Mouse (Mus musculus) ES-Bruce4 (cell line): Measurements from ENCODE around the gene Fbxo47. TPM values are rescaled to one million over a fixed set of nuclear protein-coding genes. Genes with fewer than 3 reads are reported as not detected.

Source experiments
- H3K27ac ChIP-seq: 2 replicates; pipeline ENCODE4 v1.5.1; 2012; ENCODE audit warnings: low read length, inconsistent platforms; ENCODE audit not compliant: insufficient read depth
- H3K27me3 ChIP-seq: 2 replicates; pipeline ENCODE4 v1.6.1; 2012; ENCODE audit warnings: mild to moderate bottlenecking, low read length, inconsistent platforms; ENCODE audit not compliant: control insufficient read depth, poor library complexity, insufficient read depth, severe bottlenecking
- H3K36me3 ChIP-seq: 2 replicates; pipeline ENCODE4 v1.6.1; 2012; ENCODE audit warnings: inconsistent platforms, mild to moderate bottlenecking, low read length, moderate library complexity; ENCODE audit not compliant: control insufficient read depth, poor library complexity, insufficient read depth, severe bottlenecking
- H3K4me1 ChIP-seq: one replicate; pipeline ENCODE4 v1.8.1; 2011; ENCODE audit warnings: low read length; ENCODE audit not compliant: control insufficient read depth, insufficient read depth
- H3K4me3 ChIP-seq: 2 replicates; pipeline ENCODE4 v1.5.1; 2011; ENCODE audit warnings: low read depth, mild to moderate bottlenecking, low read length
- H3K9ac ChIP-seq: 2 replicates; pipeline ENCODE4 v1.6.1; 2012; ENCODE audit warnings: low read depth, mild to moderate bottlenecking, inconsistent platforms; ENCODE audit not compliant: poor library complexity, severe bottlenecking
- H3K9me3 ChIP-seq: replicated peaks from 2 replicates; pipeline ENCODE4 v1.6.1; 2012; ENCODE audit warnings: mild to moderate bottlenecking, low read length, inconsistent platforms; ENCODE audit not compliant: control insufficient read depth, poor library complexity, insufficient read depth, severe bottlenecking
- CTCF ChIP-seq: IDR thresholded peaks from one replicate; pipeline ENCODE4 v1.8.1; 2011; ENCODE audit warnings: low read depth, low read length
- EP300 ChIP-seq: IDR thresholded peaks from 2 replicates; pipeline ENCODE4 v1.6.1; 2011; ENCODE audit warnings: low read depth, low read length; ENCODE audit not compliant: insufficient read depth
- POLR2A ChIP-seq: IDR thresholded peaks from one replicate; pipeline ENCODE4 v1.8.1; 2011; ENCODE audit warnings: low read length; ENCODE audit not compliant: insufficient read depth
- polyA plus RNA-seq: library from polyadenylated mRNA; stranded (reverse); fragments of >200 nt; gene quantifications from 2 replicates; pipeline ENCODE4 v1.2.4, GENCODE M21; 2011; ENCODE audit warnings: low read depth; ENCODE audit not compliant: missing spikeins, insufficient read depth, insufficient read length

The Fbxo47 gene
- polyA plus RNA-seq, 1 experiment = 2.8 TPM

DNA sequence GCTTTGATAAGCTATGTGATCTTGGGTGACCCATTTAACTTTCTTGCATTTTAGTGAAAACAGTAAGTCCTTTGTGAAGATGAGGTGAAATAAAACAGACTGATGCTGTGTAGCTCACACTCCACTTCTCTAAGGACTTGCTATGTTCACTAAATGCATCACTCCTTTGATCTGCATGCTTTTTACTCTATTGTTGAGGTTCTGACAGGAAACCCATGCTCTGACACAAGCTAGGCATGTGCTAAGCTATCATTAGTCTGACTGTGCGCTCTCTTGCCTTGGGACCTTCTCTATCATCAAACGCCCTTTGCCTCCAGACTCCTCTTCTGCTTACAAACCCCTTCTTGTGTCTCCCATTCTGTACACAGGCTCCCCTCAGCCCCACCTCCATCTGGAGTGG, 21.6 kb upstream of the Fbxo47 start:
- no peak for TF ChIP-seq CTCF
- TF ChIP-seq POLR2A = no peak
- no peak for TF ChIP-seq EP300
- H3K27ac ChIP-seq = peak overlapping the region; percentile 87
- no peaks in the 10 kb centered on the region for H3K27me3 ChIP-seq
- no peaks in the 10 kb centered on the region for H3K9me3 ChIP-seq
- H3K36me3 ChIP-seq = no peaks in the 10 kb centered on the region
- no peak overlapping the region for H3K9ac ChIP-seq
- peaks cover 5% of the 10 kb centered on the region for H3K4me1 ChIP-seq
- H3K4me3 ChIP-seq = no peak overlapping the region

DNA sequence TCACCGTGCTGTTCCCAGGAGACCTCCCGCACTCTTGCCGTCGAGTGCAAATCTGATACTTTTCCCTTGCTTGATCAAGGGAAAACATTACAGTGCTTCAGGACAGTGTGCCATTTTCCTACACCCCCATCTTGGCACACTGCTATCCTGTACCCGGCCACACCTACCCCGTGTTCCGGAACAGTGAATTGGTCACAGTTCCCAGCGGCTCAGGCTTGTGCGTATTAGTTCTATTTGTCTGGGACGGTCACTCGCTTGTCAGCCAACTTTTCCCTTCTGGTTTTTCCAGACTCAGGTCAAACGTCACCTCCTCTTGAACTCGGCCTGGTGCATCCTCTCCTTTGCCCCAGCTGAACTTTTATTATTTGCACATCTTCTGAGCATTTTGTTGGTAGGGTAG, 20.8 kb upstream of the Fbxo47 start:
- H3K9me3 ChIP-seq = no peaks in the 10 kb centered on the region
- no peaks in the 10 kb centered on the region for H3K36me3 ChIP-seq
- TF ChIP-seq CTCF = no peak
- no peak for TF ChIP-seq POLR2A
- no peak for TF ChIP-seq EP300
- no peak overlapping the region for H3K27ac ChIP-seq
- H3K4me1 ChIP-seq = peaks cover 5% of the 10 kb centered on the region
- H3K27me3 ChIP-seq = no peaks in the 10 kb centered on the region
- no peak overlapping the region for H3K4me3 ChIP-seq
- H3K9ac ChIP-seq = no peak overlapping the region

DNA sequence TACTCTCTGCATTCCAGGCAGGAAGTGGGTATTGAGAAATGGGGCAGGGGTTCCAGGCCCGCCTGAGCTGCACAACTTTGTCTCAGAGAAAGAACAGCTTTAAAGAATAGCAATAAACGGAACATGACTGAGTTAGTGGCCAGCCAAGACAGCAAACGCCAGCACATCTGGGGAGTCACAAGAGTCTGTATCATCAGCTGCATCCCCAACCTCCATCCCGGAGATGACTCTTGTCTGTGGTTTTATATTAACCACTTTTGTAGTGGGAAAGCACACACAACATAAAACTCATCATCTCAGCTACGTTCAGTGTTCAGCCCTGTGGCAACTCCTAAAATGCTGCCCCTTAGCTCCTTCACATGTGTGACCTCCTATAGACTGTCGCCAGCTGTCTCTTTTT, 17.9 kb upstream of the Fbxo47 start:
- TF ChIP-seq EP300 (no peak), CTCF (no peak), POLR2A (no peak)
- H3K4me3 ChIP-seq = no peak overlapping the region
- peaks cover 5% of the 10 kb centered on the region for H3K4me1 ChIP-seq
- H3K27me3 ChIP-seq = no peaks in the 10 kb centered on the region
- H3K9me3 ChIP-seq = no peaks in the 10 kb centered on the region
- H3K27ac ChIP-seq = no peak overlapping the region
- H3K9ac ChIP-seq = no peak overlapping the region
- H3K36me3 ChIP-seq = no peaks in the 10 kb centered on the region

DNA sequence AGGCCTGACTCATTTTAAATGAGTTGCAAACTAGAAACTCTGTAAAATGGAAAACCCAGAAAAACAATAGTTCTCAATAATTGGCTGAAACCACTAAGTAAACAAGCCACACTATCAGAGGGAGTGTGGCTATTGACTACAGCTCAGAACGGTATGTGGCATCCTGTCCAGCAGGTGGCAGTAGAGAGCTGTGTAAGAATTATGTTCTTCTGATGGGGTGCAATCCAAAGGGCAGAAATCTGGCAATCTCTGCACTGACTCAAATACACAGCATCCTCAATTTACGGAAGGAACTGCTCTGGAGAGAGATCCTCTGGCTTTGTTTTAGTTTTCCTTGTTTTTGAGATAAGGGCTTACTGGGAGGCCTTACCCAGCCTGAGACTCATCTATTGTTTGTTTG, 15.9 kb upstream of the Fbxo47 start:
- peaks cover 1% of the 10 kb centered on the region for H3K4me1 ChIP-seq
- H3K9me3 ChIP-seq = no peaks in the 10 kb centered on the region
- no peak overlapping the region for H3K9ac ChIP-seq
- peak; percentile 34 for TF ChIP-seq CTCF
- TF ChIP-seq EP300 = no peak
- H3K36me3 ChIP-seq = no peaks in the 10 kb centered on the region
- no peaks in the 10 kb centered on the region for H3K27me3 ChIP-seq
- no peak overlapping the region for H3K4me3 ChIP-seq
- no peak overlapping the region for H3K27ac ChIP-seq

- Histone ChIP-seq H3K9ac (no peak overlapping the region), H3K27ac (no peak overlapping the region), H3K27me3 (no peaks in the 10 kb centered on the region), H3K36me3 (no peaks in the 10 kb centered on the region), H3K4me3 (no peak overlapping the region), H3K4me1 (no peaks in the 10 kb centered on the region), H3K9me3 (peaks cover 4% of the 10 kb centered on the region; the same call in 1 of the 2 replicates)
- TF ChIP-seq EP300 (no peak), POLR2A (no peak), CTCF (no peak)
Observed at GRCm38 (mm10) chr11:97897568-97898185, 13.7 kb upstream of the Fbxo47 start.

DNA sequence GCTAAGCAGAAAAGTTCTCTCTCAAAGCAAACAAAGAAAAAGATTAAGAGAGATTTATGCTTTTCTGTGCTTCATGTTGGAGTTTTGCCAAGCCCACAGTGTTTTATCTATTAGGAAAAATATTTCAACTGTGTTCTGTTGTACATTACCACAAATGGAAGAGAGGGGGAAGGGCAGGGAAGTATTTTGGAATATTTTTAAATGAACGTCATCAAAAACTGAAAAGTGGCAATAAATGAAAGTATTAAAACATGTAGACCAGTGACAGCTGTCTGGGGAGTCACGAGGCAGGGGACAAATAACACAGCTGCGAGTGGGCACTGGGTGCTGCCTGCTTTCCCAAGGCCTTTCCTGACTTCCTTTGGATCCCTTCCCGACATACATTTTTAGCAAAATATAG, 12.7 kb upstream of the Fbxo47 start:
- peaks cover 4% of the 10 kb centered on the region; the same call in 1 of the 2 replicates for H3K9me3 ChIP-seq
- no peaks in the 10 kb centered on the region for H3K27me3 ChIP-seq
- no peaks in the 10 kb centered on the region for H3K36me3 ChIP-seq
- no peak overlapping the region for H3K9ac ChIP-seq
- H3K27ac ChIP-seq = no peak overlapping the region
- no peak for TF ChIP-seq CTCF
- TF ChIP-seq EP300 = no peak
- TF ChIP-seq POLR2A = no peak
- no peaks in the 10 kb centered on the region for H3K4me1 ChIP-seq
- H3K4me3 ChIP-seq = no peak overlapping the region
